Mouse (Mus musculus): ENCODE results near the gene Dhtkd1. TPM values are rescaled to one million over a fixed set of nuclear protein-coding genes. Genes with fewer than 3 reads are reported as not detected.
A peak's percentile ranks its signal among the peaks of the same experiment; 100 is the strongest.
"Not testable (repeated sequence)": the region's sequence is repeated elsewhere in the genome, so short reads cannot be mapped to it uniquely, and the experiment has no call there.

Gene Dhtkd1
- total RNA-seq (2021) = 10 to 100 TPM in 1 of 2 experiments, 1 to 10 TPM in 1; 9.2 to 11.3 TPM
- long read RNA-seq, experiment 1, partial matches to known transcripts = 1 of 1 reads
- long read RNA-seq, experiment 1, other reads (novel, unspliced or antisense) = 0 of 1 reads
- long read RNA-seq, experiment 2, partial matches to known transcripts = 2 of 3 reads
- long read RNA-seq, experiment 2, other reads (novel, unspliced or antisense) = 1 of 3 reads

DNA sequence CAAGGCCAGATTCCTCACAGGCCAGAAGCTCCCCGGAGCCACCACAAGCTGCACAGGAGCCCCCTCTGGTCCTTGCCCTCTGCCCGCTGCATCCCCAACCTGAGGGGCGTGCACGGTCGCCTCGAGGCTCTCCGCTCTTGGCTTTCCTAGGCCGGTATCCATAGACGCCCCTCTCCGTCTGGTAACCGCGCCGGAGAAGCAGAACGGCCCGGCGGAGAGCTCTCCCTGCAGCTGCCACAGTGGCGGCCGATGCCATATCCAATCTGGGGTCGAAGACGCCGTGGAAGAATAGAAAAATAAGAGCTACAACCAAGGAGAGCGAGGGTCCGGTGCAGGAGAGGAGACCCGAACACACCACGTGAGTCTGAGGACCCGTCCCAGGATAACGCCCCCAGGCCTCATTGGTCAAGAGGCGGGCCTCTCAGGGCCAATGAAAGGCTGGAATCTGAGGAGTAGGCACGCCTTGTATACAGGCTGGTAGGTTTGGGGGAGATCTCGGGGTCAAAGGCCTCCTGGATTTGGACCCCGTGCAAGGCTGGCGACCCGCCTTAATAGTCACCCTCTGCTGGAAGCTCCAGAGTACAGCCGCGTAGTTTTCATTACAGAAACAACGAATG lies at the start of gene Dhtkd1:
Gene Dhtkd1 (minus strand): TSS at position 377 of the 617 bp plus-strand sequence.
- peak; percentile 31 to 52 for DNase-seq (ENCODE audit: low spot score in 2 of 2)

DNA sequence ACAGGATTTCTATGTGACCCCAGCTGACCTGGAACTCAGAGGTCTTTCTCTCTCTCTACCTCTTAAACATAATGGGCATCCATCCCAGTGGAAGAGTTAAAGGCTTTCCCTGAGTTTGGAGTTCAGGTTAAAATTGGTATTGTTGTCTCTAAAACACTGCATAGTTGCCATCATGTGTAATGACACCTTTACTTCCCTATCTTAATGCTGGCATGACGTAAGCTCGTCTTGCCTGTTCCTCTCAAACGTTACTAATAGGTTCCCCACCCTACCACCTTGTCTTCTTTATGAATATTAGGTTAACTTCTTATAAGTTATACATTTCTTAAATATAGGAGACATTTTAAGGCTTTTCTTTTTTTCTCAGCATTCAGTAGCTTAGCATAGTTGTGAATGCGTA lies 34.9 kb upstream of the Dhtkd1 start:
- DNase-seq (ENCODE audit: low spot score in 2 of 2) = no peak

DNA sequence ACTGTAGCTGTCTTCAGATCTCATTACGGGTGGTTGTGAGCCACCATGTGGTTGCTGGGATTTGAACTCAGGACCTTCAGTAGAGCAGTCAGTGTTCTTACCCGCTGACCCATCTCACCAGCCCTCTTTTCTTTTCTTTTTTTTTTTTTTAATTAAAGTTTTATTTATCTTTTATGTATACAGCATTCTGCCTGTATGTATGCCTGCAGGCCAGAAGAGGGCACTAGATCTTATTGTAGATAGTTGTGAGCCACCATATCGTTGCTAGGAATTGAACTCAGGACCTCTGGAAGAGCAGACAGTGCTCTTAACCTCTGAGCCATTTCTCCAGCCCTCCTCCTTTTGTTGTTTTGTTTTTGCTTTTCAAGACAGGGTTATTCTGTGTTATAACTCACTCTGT lies 28.0 kb upstream of the Dhtkd1 start:
- not testable (repeated sequence) for DNase-seq (ENCODE audit: low spot score in 2 of 2)

DNA sequence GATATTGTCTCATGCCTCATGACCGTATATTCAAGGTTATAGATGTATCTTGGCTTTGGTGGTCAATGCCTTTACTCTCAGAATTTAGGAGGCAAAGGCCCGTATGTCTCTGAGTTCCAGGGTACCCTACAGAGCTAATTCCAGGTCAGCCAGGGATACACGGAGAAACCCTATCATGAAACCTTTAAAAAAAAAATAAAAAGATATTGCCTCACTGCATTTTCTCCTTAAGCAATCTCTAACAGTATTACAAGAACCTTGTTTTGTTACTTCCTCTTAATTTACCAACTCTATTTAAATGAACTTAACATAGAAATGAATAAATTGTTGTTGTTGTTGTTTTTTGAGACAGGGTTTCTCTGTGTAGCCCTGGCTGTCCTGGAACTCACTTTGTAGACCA lies 23.4 kb upstream of the Dhtkd1 start:
- DNase-seq (ENCODE audit: low spot score in 2 of 2) = no peak

DNA sequence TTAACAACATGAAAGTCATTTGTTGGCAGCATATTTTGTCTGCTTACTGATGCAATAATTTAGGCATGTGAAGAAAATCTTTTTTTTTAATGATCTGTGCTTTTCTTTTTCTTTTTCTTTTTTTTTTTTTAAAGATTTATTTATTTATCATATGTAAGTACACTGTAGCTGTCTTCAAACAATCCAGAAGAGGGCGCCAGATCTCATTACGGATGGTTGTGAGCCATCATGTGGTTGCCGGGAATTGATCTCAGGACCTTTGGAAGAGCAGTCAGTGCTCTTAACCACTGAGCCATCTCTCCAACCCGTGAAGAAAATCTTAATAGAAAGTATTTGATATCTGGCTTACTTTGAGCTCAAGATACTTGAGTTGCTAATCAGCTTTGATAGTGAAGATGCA lies 21.1 kb upstream of the Dhtkd1 start:
- not testable (repeated sequence) for DNase-seq (ENCODE audit: low spot score in 2 of 2)

DNA sequence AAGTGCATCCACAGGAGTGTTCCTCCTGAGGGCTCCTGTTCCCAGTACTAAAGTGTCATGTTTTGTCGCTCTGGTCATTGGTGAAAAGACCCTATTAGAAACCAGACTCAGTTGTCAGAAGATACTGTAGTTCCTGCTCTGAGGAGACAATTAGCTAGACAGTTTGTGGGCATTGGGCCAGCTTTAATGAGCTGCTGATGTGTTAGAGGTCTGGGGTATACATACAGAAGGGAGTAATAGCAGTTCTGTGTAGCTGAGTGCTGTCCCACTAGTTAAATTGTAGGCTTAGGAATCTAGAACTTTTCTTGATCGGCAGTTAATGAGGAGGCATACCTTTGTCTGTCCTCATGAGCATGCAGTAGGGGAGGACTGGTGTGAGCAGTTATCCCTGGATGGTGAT lies 19.7 kb upstream of the Dhtkd1 start:
- DNase-seq (ENCODE audit: low spot score in 2 of 2) = no peak

DNA sequence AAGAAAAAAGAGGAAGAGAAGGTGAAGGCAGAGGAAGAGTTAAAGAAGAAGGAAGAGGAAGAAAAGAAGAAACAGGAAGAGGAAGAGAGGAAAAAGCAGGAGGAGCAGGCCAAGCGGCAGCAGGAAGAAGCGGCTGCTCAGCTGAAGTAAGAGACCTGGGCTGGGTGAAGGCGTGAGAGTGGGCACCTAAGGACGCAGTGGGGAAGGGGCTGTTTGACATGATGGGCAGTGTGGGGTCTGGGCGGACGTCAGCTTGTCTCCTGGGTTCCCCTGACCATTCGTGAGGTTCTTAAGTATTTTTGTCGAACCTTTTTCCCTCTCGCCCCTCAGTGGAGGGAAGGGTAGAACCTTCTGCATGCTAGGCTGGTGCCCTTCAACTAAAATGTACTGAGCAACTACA lies 15.1 kb upstream of the Dhtkd1 start:
- DNase-seq (ENCODE audit: low spot score in 2 of 2) = no peak

DNA sequence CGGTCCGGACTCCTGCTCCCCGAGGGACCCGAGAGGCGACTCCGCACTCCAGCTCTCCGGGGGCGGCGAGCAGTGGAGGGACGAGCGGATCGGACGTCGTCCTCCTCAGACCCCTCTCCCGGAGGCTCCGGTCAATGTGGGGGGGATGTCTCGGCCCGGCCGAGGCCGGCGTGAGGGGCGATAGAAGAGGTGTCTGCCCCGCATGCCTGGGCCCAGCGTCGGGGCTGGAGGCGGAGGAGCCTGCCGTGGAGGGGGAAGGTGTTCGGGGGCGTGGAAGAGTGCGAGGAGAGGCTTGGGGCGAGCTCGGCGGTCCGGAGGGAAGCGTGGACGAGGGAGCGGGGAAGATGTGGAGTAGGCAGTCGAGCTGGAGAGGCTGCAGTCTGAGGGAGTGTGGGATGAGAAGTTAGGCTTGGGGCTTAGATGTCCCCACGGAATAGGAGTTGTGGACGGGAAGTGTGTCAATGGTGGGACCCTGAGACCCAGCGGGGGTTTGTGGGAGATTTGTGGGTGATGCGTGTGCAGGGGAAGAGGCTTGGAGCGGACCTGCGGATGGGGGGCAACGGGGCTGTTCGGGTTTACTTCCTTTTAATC lies 9.1 kb upstream of the Dhtkd1 start:
- peak; percentile 30 to 43 for DNase-seq (ENCODE audit: low spot score in 2 of 2)

DNA sequence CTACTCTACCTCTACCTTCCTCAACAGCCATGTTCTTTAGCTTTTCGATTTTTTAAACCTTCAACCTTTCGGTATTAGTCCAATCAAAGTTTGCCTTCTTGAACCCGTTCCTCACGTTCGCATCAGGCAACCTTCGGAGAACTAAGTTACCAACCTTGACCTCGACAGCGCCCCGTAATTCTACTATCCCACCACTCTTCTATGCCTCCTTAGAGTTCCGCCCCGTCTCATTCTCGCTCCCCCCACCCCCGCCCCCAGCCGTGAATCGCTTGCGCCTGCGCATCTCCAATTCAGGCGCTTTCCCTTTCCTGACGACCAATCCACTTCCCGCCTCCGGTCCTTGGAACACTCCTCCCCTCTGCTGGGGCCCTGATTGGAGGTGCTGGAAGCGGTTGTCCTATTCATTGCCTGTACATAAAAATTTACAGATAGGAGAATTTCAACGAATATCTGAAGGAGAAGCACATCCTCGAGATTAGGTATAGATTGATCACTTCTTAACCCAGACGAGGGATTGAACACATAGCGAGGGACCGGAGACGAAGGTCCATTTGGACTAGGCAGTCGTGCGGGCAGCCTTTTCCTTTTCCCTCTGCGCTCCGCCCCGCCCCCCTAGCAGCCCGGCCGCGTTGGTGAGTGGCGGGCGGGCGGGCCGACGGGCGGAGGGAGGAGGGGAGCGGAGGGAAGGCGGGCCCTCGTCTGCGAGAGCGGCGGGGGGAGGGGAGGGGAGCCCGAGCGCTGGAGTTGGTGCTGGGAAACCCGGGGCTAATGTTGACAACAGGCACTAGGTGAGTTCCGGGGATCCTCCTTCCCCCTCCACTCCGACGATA lies 8.4 kb upstream of the Dhtkd1 start, which contains the start of gene Upf2:
Gene Upf2 (plus strand): TSS at position 704 of the 830 bp plus-strand sequence.
- DNase-seq (ENCODE audit: low spot score in 2 of 2) = peak; percentile 67 to 89

DNA sequence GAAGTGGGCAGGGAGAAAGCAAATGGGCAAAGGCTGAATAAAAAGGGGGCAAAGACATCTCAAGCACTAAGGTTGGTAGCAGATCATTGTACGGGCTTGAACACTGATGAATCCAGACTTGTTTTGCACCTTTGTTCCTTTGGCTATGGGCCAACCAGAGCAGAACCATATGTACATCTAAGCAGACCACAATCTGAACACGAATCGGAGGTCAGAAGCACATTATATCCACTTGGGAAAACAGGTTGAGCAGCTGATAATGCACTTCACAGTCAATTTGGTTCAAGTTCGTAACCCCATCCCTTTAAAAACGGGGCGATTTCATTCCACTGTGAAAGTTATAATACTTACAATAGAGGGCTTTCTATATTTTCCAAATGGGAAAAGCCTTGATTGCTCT lies 7.7 kb upstream of the Dhtkd1 start:
- no peak for DNase-seq (ENCODE audit: low spot score in 2 of 2)

DNA sequence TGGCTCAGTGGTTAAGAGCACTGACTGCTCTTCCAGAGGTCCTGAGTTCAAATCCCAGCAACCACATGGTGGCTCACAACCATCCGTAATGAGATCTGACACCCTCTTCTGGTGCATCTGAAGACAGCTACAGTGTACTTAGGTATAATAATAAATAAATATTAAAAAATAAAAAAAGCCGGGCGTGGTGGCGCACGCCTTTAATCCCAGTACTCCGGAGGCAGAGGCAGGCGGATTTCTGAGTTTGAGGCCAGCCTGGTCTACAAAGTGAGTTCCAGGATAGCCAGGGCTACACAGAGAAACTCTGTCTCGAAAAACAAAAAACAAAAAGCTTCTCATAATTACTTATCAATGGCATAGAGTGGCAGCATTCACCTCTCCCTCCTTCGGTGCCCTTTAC lies 7.2 kb upstream of the Dhtkd1 start:
- not testable (repeated sequence) for DNase-seq (ENCODE audit: low spot score in 2 of 2)

DNA sequence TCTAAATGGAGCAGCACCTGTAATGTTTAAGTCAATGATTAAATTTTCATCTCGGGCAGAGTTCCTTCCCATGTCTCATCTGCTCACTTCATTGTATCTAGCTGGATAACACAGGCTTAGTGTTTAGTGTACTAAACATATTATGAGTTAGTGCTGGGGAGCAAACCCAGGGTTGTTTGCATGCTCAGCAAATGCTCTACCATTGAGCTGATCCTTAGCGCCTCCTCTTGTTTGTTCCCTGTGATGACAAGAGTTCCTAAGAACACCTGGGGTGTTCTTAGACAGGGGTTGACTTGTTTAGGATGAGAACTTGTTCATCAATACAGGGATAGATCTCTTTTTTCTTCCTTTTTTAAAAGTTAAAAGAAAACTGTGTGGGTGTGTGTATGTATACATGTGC lies 6.4 kb upstream of the Dhtkd1 start:
- no peak for DNase-seq (ENCODE audit: low spot score in 2 of 2)

DNA sequence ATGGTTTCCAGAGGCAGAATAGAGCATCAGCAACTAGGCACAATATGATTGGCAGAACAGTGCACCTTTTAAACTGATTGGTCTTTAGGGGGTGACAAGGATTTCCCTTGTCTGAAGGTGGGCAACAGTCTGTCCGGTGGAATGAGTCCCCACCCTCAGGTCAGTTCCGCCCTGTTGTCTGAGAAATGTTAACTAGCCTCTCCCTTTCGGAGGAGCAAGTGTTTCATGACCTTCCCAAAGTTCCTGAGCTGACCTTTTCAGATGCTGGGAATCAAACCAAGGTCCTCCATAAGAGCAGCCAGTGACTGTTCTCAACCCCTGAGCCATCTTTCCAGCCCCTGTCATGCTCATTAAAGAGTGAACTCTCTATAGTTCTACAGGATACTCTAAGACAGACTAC lies 4.3 kb upstream of the Dhtkd1 start:
- DNase-seq (ENCODE audit: low spot score in 2 of 2) = no peak

DNA sequence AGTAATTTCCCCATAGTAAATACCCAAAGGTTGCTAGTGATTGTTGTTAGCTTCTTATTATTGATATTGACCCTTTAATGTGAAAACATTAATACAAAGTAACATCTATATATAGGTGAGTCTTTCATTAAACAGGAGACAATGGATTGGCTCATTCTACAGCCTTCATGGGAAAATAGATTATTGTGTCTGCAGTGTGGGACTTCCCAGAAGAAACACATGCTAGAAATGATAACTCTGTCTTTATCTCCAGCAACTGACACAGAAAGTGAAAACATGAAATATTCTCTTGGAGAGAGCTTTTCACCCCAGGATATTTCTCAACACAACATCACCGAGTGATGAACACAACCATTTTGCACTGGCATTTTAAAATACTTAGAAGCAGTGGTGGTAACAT lies 3.0 kb upstream of the Dhtkd1 start:
- DNase-seq (ENCODE audit: low spot score in 2 of 2) = no peak

DNA sequence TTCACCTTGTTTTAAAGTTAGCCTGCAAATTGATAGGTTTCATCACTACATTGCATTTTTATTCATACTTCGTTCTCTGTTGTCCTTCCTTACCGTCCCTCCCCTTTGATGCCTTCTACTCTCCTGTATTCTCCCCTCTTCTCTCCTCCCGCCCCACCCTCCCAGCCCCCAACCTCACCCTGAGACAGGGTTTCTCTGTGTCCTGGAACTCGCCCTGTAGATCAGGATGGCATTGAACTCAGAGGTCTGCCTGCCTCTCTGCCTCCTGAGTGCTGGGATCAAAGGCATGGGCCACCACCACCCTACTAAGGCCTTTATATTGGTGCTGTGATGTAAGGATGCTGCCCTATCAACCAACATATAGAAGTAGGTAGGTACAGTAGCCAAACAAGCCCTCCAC lies 479 bp upstream of the Dhtkd1 start:
- DNase-seq (ENCODE audit: low spot score in 2 of 2) = no peak

DNA sequence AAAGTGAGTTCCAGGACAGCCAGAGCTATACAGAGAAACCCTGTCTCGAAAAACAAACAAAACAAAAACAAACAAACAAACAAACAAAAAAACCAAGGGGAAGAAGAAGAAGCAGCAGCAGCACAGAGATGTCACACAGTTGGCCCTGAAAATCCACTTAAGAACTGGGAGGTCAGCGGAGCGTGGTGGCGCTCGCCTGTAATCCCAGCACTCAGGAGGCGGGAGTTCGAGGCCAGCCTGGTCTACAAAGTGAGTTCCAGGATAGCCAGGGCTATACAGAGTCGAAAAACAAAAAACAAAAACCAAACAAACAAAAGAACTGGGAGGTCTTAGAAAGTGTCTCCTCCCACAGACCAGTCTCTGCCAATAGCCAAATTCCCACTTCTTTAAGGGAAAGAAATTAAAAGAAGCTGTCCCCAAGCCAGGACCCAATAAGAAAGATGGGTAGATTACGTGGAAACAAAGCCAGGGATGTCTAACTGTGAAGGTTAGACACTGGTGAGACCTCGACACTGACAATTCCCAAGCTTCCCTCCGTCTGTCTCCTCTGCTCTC lies 654 bp downstream of the Dhtkd1 start:
- no peak for DNase-seq (ENCODE audit: low spot score in 2 of 2)

DNA sequence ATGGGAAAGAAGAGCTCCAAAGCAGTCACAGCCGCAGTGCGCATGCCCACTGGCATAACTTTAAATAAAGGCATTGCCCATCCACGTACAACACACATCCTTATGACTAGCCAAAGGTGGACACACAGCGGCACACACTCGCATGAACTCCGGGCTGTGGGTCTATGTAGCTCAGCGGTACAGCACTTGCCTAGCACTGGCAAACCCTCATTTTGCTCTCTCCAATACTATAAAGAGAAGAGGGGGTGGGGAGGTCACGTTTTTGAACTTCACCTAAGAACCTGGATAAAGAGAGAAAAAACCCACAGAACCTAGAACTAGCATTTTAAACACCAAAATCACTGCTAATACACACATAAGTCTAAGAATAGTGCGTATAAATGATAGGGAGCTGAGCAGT lies 1.7 kb downstream of the Dhtkd1 start:
- DNase-seq (ENCODE audit: low spot score in 2 of 2) = no peak

DNA sequence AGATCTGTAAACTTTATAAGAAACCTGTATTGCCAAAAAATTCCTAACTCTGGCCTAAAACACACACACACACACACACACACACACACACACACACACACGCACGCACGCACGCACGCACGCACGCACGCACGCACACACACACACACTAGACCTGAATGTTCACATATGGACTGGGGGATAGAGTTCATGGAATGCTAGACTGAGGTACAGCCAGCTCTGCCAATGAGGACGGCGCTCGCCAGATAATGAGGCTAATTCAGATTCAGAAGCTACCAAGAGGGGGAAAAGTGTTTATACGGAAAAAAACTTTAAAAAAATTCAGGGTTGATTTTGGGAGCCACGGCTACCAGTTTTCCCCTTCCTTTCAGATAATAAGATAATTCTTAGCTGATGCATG lies 2.7 kb downstream of the Dhtkd1 start:
- no peak for DNase-seq (ENCODE audit: low spot score in 2 of 2)

DNA sequence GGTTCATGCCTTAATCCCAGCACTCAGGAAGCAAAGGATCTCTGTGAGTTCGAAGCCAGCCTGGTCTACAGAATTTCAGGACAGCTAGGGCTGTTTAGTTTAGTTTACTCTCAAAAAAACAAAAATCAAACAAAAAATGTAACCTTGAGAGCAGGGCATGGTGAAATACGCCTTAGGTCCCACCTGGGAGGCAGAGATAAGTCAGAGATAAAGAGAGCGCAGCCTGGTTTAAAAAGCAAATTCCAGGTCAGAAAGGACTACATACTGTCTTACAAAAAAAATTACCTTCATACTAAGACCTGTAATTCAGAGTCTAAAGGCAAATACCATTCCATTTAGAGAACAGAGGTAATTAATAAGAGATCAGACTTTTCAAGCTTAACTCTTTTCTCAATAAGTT lies 3.3 kb downstream of the Dhtkd1 start:
- no peak for DNase-seq (ENCODE audit: low spot score in 2 of 2)

DNA sequence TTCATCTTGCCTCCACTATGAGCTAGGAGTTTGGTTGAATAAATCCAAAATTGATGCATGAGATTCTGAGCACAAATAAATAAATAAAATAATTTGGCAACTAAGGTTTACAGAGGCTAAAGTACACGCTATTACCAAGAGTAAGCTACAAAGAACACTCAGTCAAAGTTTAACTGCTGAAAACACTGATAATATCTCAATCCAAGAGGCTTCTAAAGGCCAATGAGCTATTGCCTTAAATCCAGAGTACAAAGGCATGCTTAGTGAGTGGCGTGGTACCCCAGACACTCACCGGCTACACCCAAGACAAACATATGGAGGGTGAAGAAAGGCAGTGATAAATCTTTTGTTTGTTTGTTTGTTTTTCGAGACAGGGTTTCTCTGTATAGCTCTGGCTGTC lies 6.0 kb downstream of the Dhtkd1 start:
- no peak for DNase-seq (ENCODE audit: low spot score in 2 of 2)

DNA sequence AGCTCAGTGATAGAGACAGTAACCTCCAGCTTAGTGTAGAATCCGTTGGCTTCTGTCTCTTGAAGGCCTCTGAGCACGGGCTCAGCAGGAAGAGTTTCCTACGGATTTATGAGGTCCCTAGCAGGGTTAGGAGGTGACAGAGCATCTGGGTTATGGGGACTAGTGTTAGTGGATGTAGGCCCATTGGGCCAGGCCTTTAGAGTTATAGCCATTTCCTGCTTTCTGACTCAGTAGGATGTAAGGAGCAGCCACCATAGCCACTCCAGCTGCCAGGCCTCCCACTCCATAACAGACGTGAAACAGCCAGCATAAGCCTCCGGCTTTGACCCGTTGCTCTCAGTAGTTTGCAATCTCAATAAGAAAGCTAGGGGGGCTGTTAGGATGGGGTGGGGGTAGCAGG lies 6.5 kb downstream of the Dhtkd1 start:
- no peak for DNase-seq (ENCODE audit: low spot score in 2 of 2)

DNA sequence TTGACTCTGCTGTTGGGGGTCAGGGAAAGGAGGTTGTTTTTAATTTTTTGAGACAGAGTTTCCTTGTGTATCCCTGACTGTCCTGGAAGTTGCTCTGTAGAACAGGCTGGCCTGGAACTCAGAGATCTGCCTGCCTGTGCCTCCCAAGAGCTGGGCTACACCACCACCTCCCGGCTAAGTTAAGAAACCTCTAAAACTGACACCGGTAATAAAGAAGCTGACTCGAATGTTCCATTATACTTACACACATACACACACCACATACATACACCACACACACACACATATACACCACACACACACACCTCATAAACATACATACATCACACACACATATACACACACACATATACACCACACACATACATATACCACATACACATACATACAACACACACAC lies 7.7 kb downstream of the Dhtkd1 start:
- no peak for DNase-seq (ENCODE audit: low spot score in 2 of 2)

All from adrenal gland, postnatal 4 days (tissue).